Mouse (Mus musculus) intestine, embryonic 15.5 days (tissue): ENCODE results near the gene Six5. TPM values are rescaled to one million over a fixed set of nuclear protein-coding genes. Genes with fewer than 3 reads are reported as not detected.

Experiments used
- ATAC-seq: fragments of 200-750 bp; cut with Nextera tagmentation; 2 replicates; pipeline ENCODE4 v1.8.0; 2017; ENCODE audit warnings: moderate TSS enrichment, moderate library complexity
- H3K27ac ChIP-seq: fragments of 300-500 bp; sonication (generic); 2 replicates; pipeline ENCODE4 v1.5.1; 2015; ENCODE audit warnings: mild to moderate bottlenecking, inconsistent platforms
- H3K27me3 ChIP-seq: fragments of 300-500 bp; sonication (generic); replicated peaks from 2 replicates; pipeline ENCODE4 v1.6.1; 2015; ENCODE audit warnings: inconsistent platforms
- H3K36me3 ChIP-seq: fragments of 300-500 bp; sonication (generic); 2 replicates; pipeline ENCODE4 v1.6.1; 2015; ENCODE audit warnings: inconsistent platforms
- H3K4me1 ChIP-seq: fragments of 300-500 bp; sonication (generic); replicated peaks from 2 replicates; pipeline ENCODE4 v1.6.1; 2015; ENCODE audit warnings: inconsistent platforms
- H3K4me2 ChIP-seq: fragments of 300-500 bp; sonication (generic); replicated peaks from 2 replicates; pipeline ENCODE4 v1.6.1; 2015; ENCODE audit warnings: mild to moderate bottlenecking, inconsistent platforms
- H3K4me3 ChIP-seq: fragments of 300-500 bp; sonication (generic); replicated peaks from 2 replicates; pipeline ENCODE4 v1.5.1; 2015; ENCODE audit warnings: inconsistent platforms
- H3K9ac ChIP-seq: fragments of 300-500 bp; sonication (generic); 2 replicates; pipeline ENCODE4 v1.6.1; 2015; ENCODE audit warnings: inconsistent platforms
- H3K9me3 ChIP-seq: fragments of 300-500 bp; sonication (generic); 2 replicates; pipeline ENCODE4 v1.6.1; 2016; ENCODE audit warnings: inconsistent platforms
- WGBS: fragments of 180-500 bp; shearing (Covaris S2); methylation state at CpG from one replicate; pipeline ENCODE4 v1.1.7; 2015; 5-methylcytosine and 5-hydroxymethylcytosine counted together
- polyA plus RNA-seq: library from polyadenylated mRNA; unstranded; fragments of >200 nt; fragmentation: Nextera tagmentation; extraction: Ambion mirVana; gene quantifications from 2 replicates; pipeline ENCODE4 v1.2.1, GENCODE M21; 2015

Six5 gene
- polyA plus RNA-seq, 1 experiment from 2014 or later = 8.8 TPM

GRCm38 (mm10) chr7:19103741-19104140 lies 9.3 kb downstream of the Six5 start:
- H3K4me2 ChIP-seq = no peak overlapping the region
- no peak overlapping the region for H3K4me3 ChIP-seq
- no peaks in the 10 kb centered on the region for H3K9me3 ChIP-seq
- H3K4me1 ChIP-seq = no peaks in the 10 kb centered on the region
- H3K27me3 ChIP-seq = no peaks in the 10 kb centered on the region
- no peak overlapping the region for H3K9ac ChIP-seq
- no peak for ATAC-seq
- no peak overlapping the region for H3K27ac ChIP-seq
- H3K36me3 ChIP-seq = 0 out of 2 replicates have a peak, but pooled peaks cover 2% of the 10 kb centered on the region

- H3K9me3 ChIP-seq = no peaks in the 10 kb centered on the region
- 81% methylated on average over 2 of the region's 2 CpGs for WGBS
- no peak for ATAC-seq
These were observed 10.1 kb downstream of the Six5 start for GRCm38 (mm10) chr7:19104486-19104885.

DNA sequence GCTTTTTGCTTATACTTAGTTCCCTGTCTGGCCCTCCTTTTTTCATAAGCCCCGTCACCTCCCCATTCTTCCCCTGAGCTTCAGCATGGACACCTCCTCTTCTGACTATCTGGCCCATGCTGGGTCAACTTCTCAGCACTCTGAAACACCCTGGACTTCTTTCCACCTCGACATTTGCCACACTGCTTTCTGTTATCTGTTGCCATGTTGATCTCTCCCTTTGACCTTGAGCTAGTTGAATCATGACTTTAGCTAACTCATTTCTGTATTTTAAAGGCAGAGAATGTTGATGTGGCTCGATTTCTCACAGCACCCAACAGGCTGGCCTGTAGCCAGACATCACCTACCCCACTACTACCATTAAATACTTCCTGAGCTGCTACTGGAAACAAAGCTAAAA lies 13.0 kb downstream of the Six5 start:
- H3K9ac ChIP-seq = no peak overlapping the region
- no peak overlapping the region for H3K4me3 ChIP-seq
- 46% methylated on average over 3 of the region's 3 CpGs for WGBS
- H3K4me2 ChIP-seq = no peak overlapping the region
- no peaks in the 10 kb centered on the region for H3K4me1 ChIP-seq
- no peaks in the 10 kb centered on the region for H3K27me3 ChIP-seq
- H3K36me3 ChIP-seq = 0 out of 2 replicates have a peak, but pooled peaks cover 2% of the 10 kb centered on the region
- H3K27ac ChIP-seq = no peak overlapping the region
- no peaks in the 10 kb centered on the region for H3K9me3 ChIP-seq
- ATAC-seq = no peak

More at GRCm38 (mm10) chr7:19104486-19104885, 10.1 kb downstream of the Six5 start:
- Histone ChIP-seq H3K4me1 (no peaks in the 10 kb centered on the region), H3K4me2 (no peak overlapping the region), H3K4me3 (no peak overlapping the region), H3K36me3 (0 out of 2 replicates have a peak, but pooled peaks cover 2% of the 10 kb centered on the region), H3K9ac (no peak overlapping the region), H3K27me3 (no peaks in the 10 kb centered on the region), H3K27ac (no peak overlapping the region)

- ATAC-seq = no peak
- no peaks in the 10 kb centered on the region for H3K9me3 ChIP-seq
- no peak overlapping the region for H3K4me2 ChIP-seq
- no peak overlapping the region for H3K9ac ChIP-seq
- H3K27me3 ChIP-seq = no peaks in the 10 kb centered on the region
- no peak overlapping the region for H3K4me3 ChIP-seq
- H3K27ac ChIP-seq = no peak overlapping the region
- H3K36me3 ChIP-seq = no peaks in the 10 kb centered on the region
- 89% methylated on average over 1 of the region's 1 CpGs for WGBS
- H3K4me1 ChIP-seq = no peaks in the 10 kb centered on the region
These were observed 15.2 kb downstream of the Six5 start for GRCm38 (mm10) chr7:19109565-19109964.

GRCm38 (mm10) chr7:19118028-19118771 lies 23.8 kb downstream of the Six5 start, which contains the start of gene Gm4969:
TSS of gene Gm4969 (minus strand) at chr7:19118368.
- H3K9ac ChIP-seq = no peak within 1 kb of the TSS
- H3K27me3 ChIP-seq = no peaks in the 10 kb centered on the region
- H3K27ac ChIP-seq = no peak within 1 kb of the TSS
- H3K4me2 ChIP-seq = peak within 1 kb of the TSS; percentile 70
- 28% methylated on average over 47 of the region's 64 CpGs for WGBS
- peak within 1 kb of the TSS; percentile 25 for H3K4me3 ChIP-seq
- no peaks in the 10 kb centered on the region for H3K36me3 ChIP-seq
- H3K9me3 ChIP-seq = no peaks in the 10 kb centered on the region
- ATAC-seq = peak; percentile 21
- peaks cover 6% of the 10 kb centered on the region for H3K4me1 ChIP-seq

- Histone ChIP-seq H3K9me3 (no peaks in the 10 kb centered on the region), H3K9ac (no peak overlapping the region), H3K27me3 (no peaks in the 10 kb centered on the region), H3K27ac (no peak overlapping the region), H3K36me3 (no peaks in the 10 kb centered on the region), H3K4me3 (no peak overlapping the region), H3K4me1 (peaks cover 6% of the 10 kb centered on the region), H3K4me2 (no peak overlapping the region; the same call in 1 of the 2 replicates)
- WGBS = 93% methylated on average over 8 of the region's 8 CpGs
- ATAC-seq = peak; percentile 26
These were observed 24.7 kb downstream of the Six5 start for GRCm38 (mm10) chr7:19119083-19119482.

GRCm38 (mm10) chr7:19119631-19120429 lies 25.4 kb downstream of the Six5 start, which contains the start of gene Fbxo46:
TSS of gene Fbxo46 (plus strand) at chr7:19119859.
- H3K4me3 ChIP-seq = peak within 1 kb of the TSS; percentile 67
- H3K9ac ChIP-seq = peak within 1 kb of the TSS; percentile 73
- no peaks in the 10 kb centered on the region for H3K36me3 ChIP-seq
- H3K9me3 ChIP-seq = no peaks in the 10 kb centered on the region
- no peak within 1 kb of the TSS for H3K27ac ChIP-seq
- H3K27me3 ChIP-seq = no peaks in the 10 kb centered on the region
- H3K4me2 ChIP-seq = peak within 1 kb of the TSS; percentile 76
- peaks cover 6% of the 10 kb centered on the region for H3K4me1 ChIP-seq
- peak; percentile 97 for ATAC-seq
- WGBS = 2% methylated on average over 34 of the region's 34 CpGs

DNA sequence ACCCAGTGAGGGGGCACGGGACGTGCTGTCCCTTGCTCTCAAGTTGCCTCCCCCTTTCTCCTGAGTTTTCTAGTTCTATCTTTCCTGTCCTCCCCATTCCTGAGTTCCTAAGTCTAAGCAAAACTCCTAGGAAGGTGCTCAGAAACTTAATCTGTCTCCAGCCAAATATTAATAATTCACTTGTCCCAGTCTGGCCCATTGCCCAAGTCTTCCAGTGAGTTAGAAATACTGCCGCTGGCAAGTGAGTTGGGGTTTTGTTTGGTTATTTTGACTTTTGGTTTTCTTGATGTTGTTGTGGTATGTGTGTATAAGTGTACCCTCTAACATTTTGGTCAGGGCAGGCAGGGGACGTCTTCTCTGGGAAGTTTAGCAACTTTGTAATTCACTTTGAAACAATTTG lies 27.3 kb downstream of the Six5 start:
- no peaks in the 10 kb centered on the region for H3K9me3 ChIP-seq
- no peaks in the 10 kb centered on the region for H3K27me3 ChIP-seq
- no peak overlapping the region for H3K4me3 ChIP-seq
- no peaks in the 10 kb centered on the region for H3K36me3 ChIP-seq
- H3K9ac ChIP-seq = no peak overlapping the region
- no peak overlapping the region for H3K4me2 ChIP-seq
- 79% methylated on average over 4 of the region's 4 CpGs for WGBS
- H3K4me1 ChIP-seq = peaks cover 6% of the 10 kb centered on the region
- ATAC-seq = no peak
- no peak overlapping the region for H3K27ac ChIP-seq

- H3K9me3 ChIP-seq = no peaks in the 10 kb centered on the region
- H3K27me3 ChIP-seq = no peaks in the 10 kb centered on the region
- ATAC-seq = no peak
- no peak overlapping the region for H3K9ac ChIP-seq
- H3K4me3 ChIP-seq = no peak overlapping the region
- 86% methylated on average over 6 of the region's 6 CpGs for WGBS
- no peaks in the 10 kb centered on the region for H3K36me3 ChIP-seq
- H3K4me1 ChIP-seq = no peaks in the 10 kb centered on the region
- H3K4me2 ChIP-seq = no peak overlapping the region
- no peak overlapping the region for H3K27ac ChIP-seq
These were observed 30.3 kb downstream of the Six5 start for GRCm38 (mm10) chr7:19124713-19125112.

GRCm38 (mm10) chr7:19127744-19128143 lies 33.4 kb downstream of the Six5 start:
- Histone ChIP-seq H3K4me1 (peaks cover 12% of the 10 kb centered on the region; the same call in 1 of the 2 replicates), H3K4me2 (no peak overlapping the region), H3K27me3 (no peaks in the 10 kb centered on the region), H3K9ac (no peak overlapping the region), H3K27ac (no peak overlapping the region), H3K36me3 (no peaks in the 10 kb centered on the region), H3K9me3 (no peaks in the 10 kb centered on the region), H3K4me3 (no peak overlapping the region)
- WGBS = 75% methylated on average over 5 of the region's 5 CpGs
- no peak for ATAC-seq

- H3K27ac ChIP-seq = no peak overlapping the region
- no peaks in the 10 kb centered on the region for H3K36me3 ChIP-seq
- ATAC-seq = no peak
- H3K4me2 ChIP-seq = no peak overlapping the region
- no peak overlapping the region for H3K4me3 ChIP-seq
- WGBS = 87% methylated on average over 5 of the region's 5 CpGs
- no peaks in the 10 kb centered on the region for H3K27me3 ChIP-seq
- H3K9me3 ChIP-seq = no peaks in the 10 kb centered on the region
- H3K4me1 ChIP-seq = peaks cover 12% of the 10 kb centered on the region; the same call in 1 of the 2 replicates
- no peak overlapping the region for H3K9ac ChIP-seq
These were observed 35.0 kb downstream of the Six5 start for GRCm38 (mm10) chr7:19129396-19129795.

GRCm38 (mm10) chr7:19130657-19131056 lies 36.3 kb downstream of the Six5 start:
- Histone ChIP-seq H3K9ac (0 out of 2 replicates have a peak overlapping the region, but pooled peaks have one; percentile 14), H3K27me3 (no peaks in the 10 kb centered on the region), H3K4me1 (peaks cover 12% of the 10 kb centered on the region; the same call in 1 of the 2 replicates), H3K4me3 (no peak overlapping the region), H3K27ac (peak overlapping the region; percentile 74; the same call in 1 of the 2 replicates), H3K36me3 (peaks cover 7% of the 10 kb centered on the region; the same call in 1 of the 2 replicates), H3K9me3 (no peaks in the 10 kb centered on the region), H3K4me2 (peak overlapping the region; percentile 83)
- ATAC-seq = 0 out of 2 replicates have a peak, but pooled peaks have one; percentile 3
- WGBS = 27% methylated on average over 4 of the region's 4 CpGs
